Mouse (Mus musculus) left cerebral cortex, adult 11 months (tissue): Measurements from ENCODE around the gene 1700003F12Rik.

Experiments
- DNase-seq: peaks from one replicate; pipeline ENCODE4 v3.0.0; 2022; ENCODE audit warnings: low spot score

The 1700003F12Rik gene

GRCm38 (mm10) chr2:154549127-154549885, 2.4 kb downstream of the 1700003F12Rik start:
- no peak for DNase-seq

GRCm38 (mm10) chr2:154549886-154550189, 3.0 kb downstream of the 1700003F12Rik start:
- no peak for DNase-seq

- DNase-seq = no peak
Measured at GRCm38 (mm10) chr2:154550937-154551336, 4.1 kb downstream of the 1700003F12Rik start.

GRCm38 (mm10) chr2:154551476-154551875, 4.6 kb downstream of the 1700003F12Rik start, which contains the start of gene Actl10:
TSS of gene Actl10 (plus strand) at chr2:154551776.
- no peak for DNase-seq

- DNase-seq = no peak
Measured at GRCm38 (mm10) chr2:154551927-154552326, 5.0 kb downstream of the 1700003F12Rik start.

- no peak for DNase-seq
Measured at GRCm38 (mm10) chr2:154552424-154552907, 5.6 kb downstream of the 1700003F12Rik start.

- no peak for DNase-seq
Measured at GRCm38 (mm10) chr2:154555235-154555634, 8.3 kb downstream of the 1700003F12Rik start.

- DNase-seq = no peak
Measured at GRCm38 (mm10) chr2:154557184-154557832, 10.4 kb downstream of the 1700003F12Rik start.

- DNase-seq = no peak
Measured at GRCm38 (mm10) chr2:154558264-154559039, 11.6 kb downstream of the 1700003F12Rik start, which contains the start of gene Necab3. TSS of gene Necab3 (minus strand) at chr2:154558890.

GRCm38 (mm10) chr2:154563612-154564170, 16.8 kb downstream of the 1700003F12Rik start:
- DNase-seq = no peak

GRCm38 (mm10) chr2:154565562-154565961, 18.7 kb downstream of the 1700003F12Rik start:
- no peak for DNase-seq

GRCm38 (mm10) chr2:154566641-154567040, 19.8 kb downstream of the 1700003F12Rik start:
- no peak for DNase-seq

GRCm38 (mm10) chr2:154567766-154568165, 20.9 kb downstream of the 1700003F12Rik start:
- DNase-seq = no peak

GRCm38 (mm10) chr2:154568329-154569070, 21.6 kb downstream of the 1700003F12Rik start:
- DNase-seq = no peak

- DNase-seq = no peak
Measured at GRCm38 (mm10) chr2:154569071-154569748, 22.3 kb downstream of the 1700003F12Rik start.

- peak; percentile 88 for DNase-seq
Measured at GRCm38 (mm10) chr2:154569836-154570286, 23.0 kb downstream of the 1700003F12Rik start, which contains the start of gene E2f1. TSS of gene E2f1 (minus strand) at chr2:154569892.

- no peak for DNase-seq
Measured at GRCm38 (mm10) chr2:154570666-154571065, 23.8 kb downstream of the 1700003F12Rik start.

GRCm38 (mm10) chr2:154571266-154571665, 24.4 kb downstream of the 1700003F12Rik start:
- DNase-seq = no peak

- no peak for DNase-seq
Measured at GRCm38 (mm10) chr2:154571976-154572375, 25.1 kb downstream of the 1700003F12Rik start.

- DNase-seq = no peak
Measured at GRCm38 (mm10) chr2:154572996-154573395, 26.1 kb downstream of the 1700003F12Rik start.

- no peak for DNase-seq
Measured at GRCm38 (mm10) chr2:154574271-154574670, 27.4 kb downstream of the 1700003F12Rik start.
